17 mouse cellular contexts compared by ENCODE assay signal in genomic region chr15:100248665-100249433, GRCm38 (mm10). TPM values are rescaled to one million over a fixed set of nuclear protein-coding genes. Genes with fewer than 3 reads are reported as not detected.
"Had no signal": no experiment of that assay in that cellular context is flagged by ENCODE, and none has a peak within 500 bp of the region (broad histone marks: within the 10 kb centered on the region; RNA-seq: fewer than 3 reads in every experiment).

No protein-coding gene starts in this region.

- H3K27me3 ChIP-seq: kidney, embryonic 15.5 days; limb, embryonic 12.5 days; liver, embryonic 13.5 days; megakaryocyte, embryonic 14.5 days; midbrain, embryonic 15.5 days; neural tube, embryonic 13.5 days had no signal

- DNase-seq: kidney, adult 18-20 months; kidney, postnatal 14 days; liver; liver, embryonic 13.5 days; liver, postnatal 0 days; right cerebral cortex, adult 18-20 months; right cerebral cortex, postnatal 25 days; thymus, adult 18-20 months; thymus, postnatal 14 days had no signal

- H3K9me3 ChIP-seq: kidney, embryonic 15.5 days; limb, embryonic 12.5 days; liver, embryonic 13.5 days; megakaryocyte, embryonic 14.5 days; midbrain, embryonic 15.5 days; neural tube, embryonic 13.5 days had no signal

- H3K4me3 ChIP-seq: kidney, embryonic 15.5 days; limb, embryonic 12.5 days; liver, embryonic 13.5 days; megakaryocyte, embryonic 14.5 days; midbrain, embryonic 15.5 days; neural tube, embryonic 13.5 days had no signal

- H3K4me1 ChIP-seq: kidney, embryonic 15.5 days; limb, embryonic 12.5 days; liver, embryonic 13.5 days; midbrain, embryonic 15.5 days; neural tube, embryonic 13.5 days had no signal

- ATAC-seq: liver, postnatal 0 days; midbrain, embryonic 15.5 days had no signal

RNA-seq across cellular contexts. Expression of gene Tmprss12, which starts 31.8 kb away (rescaled TPM):
- total RNA-seq: layer of hippocampus, postnatal 25 days; left cerebral cortex, adult 8-10 months; left cerebral cortex, postnatal 36 days had no signal
